Mouse (Mus musculus): ENCODE results near the gene Arhgap19. TPM values are rescaled to one million over a fixed set of nuclear protein-coding genes. Genes with fewer than 3 reads are reported as not detected.

The Arhgap19 gene
- polyA plus RNA-seq, 1 experiment from 2014 or later, result 13.6 TPM

- H3K4me2 ChIP-seq (ENCODE audit: low read depth, low read length), result peak overlapping the region; percentile 51
- no peak for ATAC-seq (replicated peaks; ENCODE audit: extremely low read depth, insufficient read depth, low FRiP score)
- H3K9me3 ChIP-seq (replicated peaks; ENCODE audit: control insufficient read depth, low read length), result no peaks in the 10 kb centered on the region
- 50% methylated on average over 6 of the region's 6 CpGs for WGBS
- peaks cover 22% of the 10 kb centered on the region for H3K4me1 ChIP-seq (ENCODE audit: control insufficient read depth, insufficient read depth, low read length)
- peaks cover 8% of the 10 kb centered on the region; the same call in 1 of the 2 replicates for H3K27me3 ChIP-seq (ENCODE audit: control insufficient read depth, insufficient read depth, low read length)
- no peaks in the 10 kb centered on the region for H3K36me3 ChIP-seq (ENCODE audit: control insufficient read depth, insufficient read depth)
- H3K4me3 ChIP-seq (ENCODE audit: low read length), result no peak overlapping the region
- H3K27ac ChIP-seq (ENCODE audit: low read length), result no peak overlapping the region
- no peak overlapping the region for H3K9ac ChIP-seq (ENCODE audit: low read length)
Measured at GRCm38 (mm10) chr19:41835407-41835806, 33.6 kb upstream of the Arhgap19 start.

- Histone ChIP-seq H3K4me3 (ENCODE audit: low read length) (no peak overlapping the region), H3K9me3 (replicated peaks; ENCODE audit: control insufficient read depth, low read length) (no peaks in the 10 kb centered on the region), H3K9ac (ENCODE audit: low read length) (no peak overlapping the region), H3K36me3 (ENCODE audit: control insufficient read depth, insufficient read depth) (no peaks in the 10 kb centered on the region), H3K27me3 (ENCODE audit: control insufficient read depth, insufficient read depth, low read length) (peaks cover 8% of the 10 kb centered on the region; the same call in 1 of the 2 replicates), H3K27ac (ENCODE audit: low read length) (no peak overlapping the region), H3K4me2 (ENCODE audit: low read depth, low read length) (no peak overlapping the region), H3K4me1 (ENCODE audit: control insufficient read depth, insufficient read depth, low read length) (peaks cover 20% of the 10 kb centered on the region)
- no peak for ATAC-seq (replicated peaks; ENCODE audit: extremely low read depth, insufficient read depth, low FRiP score)
- 81% methylated on average over 13 of the region's 13 CpGs for WGBS
Measured at GRCm38 (mm10) chr19:41832501-41833201, 30.8 kb upstream of the Arhgap19 start.

- WGBS, result 20% methylated on average over 14 of the region's 14 CpGs
- Histone ChIP-seq H3K27ac (ENCODE audit: low read length) (no peak overlapping the region), H3K36me3 (ENCODE audit: control insufficient read depth, insufficient read depth) (no peaks in the 10 kb centered on the region), H3K4me1 (ENCODE audit: control insufficient read depth, insufficient read depth, low read length) (peaks cover 16% of the 10 kb centered on the region), H3K9me3 (replicated peaks; ENCODE audit: control insufficient read depth, low read length) (no peaks in the 10 kb centered on the region), H3K4me3 (ENCODE audit: low read length) (peak overlapping the region; percentile 78), H3K27me3 (ENCODE audit: control insufficient read depth, insufficient read depth, low read length) (peaks cover 8% of the 10 kb centered on the region; the same call in 1 of the 2 replicates), H3K9ac (ENCODE audit: low read length) (peak overlapping the region; percentile 8; the same call in 1 of the 2 replicates), H3K4me2 (ENCODE audit: low read depth, low read length) (peak overlapping the region; percentile 98)
- ATAC-seq (replicated peaks; ENCODE audit: extremely low read depth, insufficient read depth, low FRiP score), result no peak
Measured at GRCm38 (mm10) chr19:41831718-41832391, 30.0 kb upstream of the Arhgap19 start.

GRCm38 (mm10) chr19:41831101-41831570 is 29.3 kb upstream of the Arhgap19 start:
- ATAC-seq (replicated peaks; ENCODE audit: extremely low read depth, insufficient read depth, low FRiP score), result no peak

GRCm38 (mm10) chr19:41830106-41831031 is 28.5 kb upstream of the Arhgap19 start:
- Histone ChIP-seq H3K4me1 (ENCODE audit: control insufficient read depth, insufficient read depth, low read length) (peaks cover 11% of the 10 kb centered on the region; the same call in 1 of the 2 replicates), H3K27me3 (ENCODE audit: control insufficient read depth, insufficient read depth, low read length) (peaks cover 8% of the 10 kb centered on the region; the same call in 1 of the 2 replicates), H3K4me3 (ENCODE audit: low read length) (peak overlapping the region; percentile 78), H3K9me3 (replicated peaks; ENCODE audit: control insufficient read depth, low read length) (no peaks in the 10 kb centered on the region), H3K9ac (ENCODE audit: low read length) (peak overlapping the region; percentile 81), H3K27ac (ENCODE audit: low read length) (peak overlapping the region; percentile 89), H3K4me2 (ENCODE audit: low read depth, low read length) (peak overlapping the region; percentile 98), H3K36me3 (ENCODE audit: control insufficient read depth, insufficient read depth) (no peaks in the 10 kb centered on the region)
- peak; percentile 71 for ATAC-seq (replicated peaks; ENCODE audit: extremely low read depth, insufficient read depth, low FRiP score)
- WGBS, result under 1% methylated on average over 108 of the region's 112 CpGs

More at GRCm38 (mm10) chr19:41831101-41831570, 29.3 kb upstream of the Arhgap19 start:
- Histone ChIP-seq H3K9me3 (replicated peaks; ENCODE audit: control insufficient read depth, low read length) (no peaks in the 10 kb centered on the region), H3K4me3 (ENCODE audit: low read length) (peak overlapping the region; percentile 78), H3K36me3 (ENCODE audit: control insufficient read depth, insufficient read depth) (no peaks in the 10 kb centered on the region), H3K27ac (ENCODE audit: low read length) (no peak overlapping the region), H3K4me1 (ENCODE audit: control insufficient read depth, insufficient read depth, low read length) (peaks cover 16% of the 10 kb centered on the region), H3K4me2 (ENCODE audit: low read depth, low read length) (peak overlapping the region; percentile 98), H3K9ac (ENCODE audit: low read length) (peak overlapping the region; percentile 81), H3K27me3 (ENCODE audit: control insufficient read depth, insufficient read depth, low read length) (peaks cover 8% of the 10 kb centered on the region; the same call in 1 of the 2 replicates)
- WGBS, result 1% methylated on average over 19 of the region's 19 CpGs

- H3K27ac ChIP-seq (ENCODE audit: low read length), result peak within 1 kb of the TSS; percentile 89
- no peaks in the 10 kb centered on the region for H3K36me3 ChIP-seq (ENCODE audit: control insufficient read depth, insufficient read depth)
- 1% methylated on average over 39 of the region's 39 CpGs for WGBS
- H3K9ac ChIP-seq (ENCODE audit: low read length), result peak within 1 kb of the TSS; percentile 81
- H3K4me3 ChIP-seq (ENCODE audit: low read length), result peak within 1 kb of the TSS; percentile 78
- peaks cover 9% of the 10 kb centered on the region; the same call in 1 of the 2 replicates for H3K4me1 ChIP-seq (ENCODE audit: control insufficient read depth, insufficient read depth, low read length)
- H3K27me3 ChIP-seq (ENCODE audit: control insufficient read depth, insufficient read depth, low read length), result peaks cover 8% of the 10 kb centered on the region; the same call in 1 of the 2 replicates
- peak within 1 kb of the TSS; percentile 98 for H3K4me2 ChIP-seq (ENCODE audit: low read depth, low read length)
- no peaks in the 10 kb centered on the region for H3K9me3 ChIP-seq (replicated peaks; ENCODE audit: control insufficient read depth, low read length)
- ATAC-seq (replicated peaks; ENCODE audit: extremely low read depth, insufficient read depth, low FRiP score), result peak; percentile 88
Measured at GRCm38 (mm10) chr19:41829381-41830105, 27.7 kb upstream of the Arhgap19 start, which contains the start of gene Frat1. Gene Frat1, plus strand, starts transcription at chr19:41829970.

- peak overlapping the region; percentile 78 for H3K4me3 ChIP-seq (ENCODE audit: low read length)
- peaks cover 8% of the 10 kb centered on the region; the same call in 1 of the 2 replicates for H3K27me3 ChIP-seq (ENCODE audit: control insufficient read depth, insufficient read depth, low read length)
- no peak for ATAC-seq (replicated peaks; ENCODE audit: extremely low read depth, insufficient read depth, low FRiP score)
- H3K4me2 ChIP-seq (ENCODE audit: low read depth, low read length), result peak overlapping the region; percentile 98
- WGBS, result 69% methylated on average over 3 of the region's 3 CpGs
- H3K27ac ChIP-seq (ENCODE audit: low read length), result no peak overlapping the region
- H3K36me3 ChIP-seq (ENCODE audit: control insufficient read depth, insufficient read depth), result no peaks in the 10 kb centered on the region
- peaks cover 9% of the 10 kb centered on the region; the same call in 1 of the 2 replicates for H3K4me1 ChIP-seq (ENCODE audit: control insufficient read depth, insufficient read depth, low read length)
- no peak overlapping the region for H3K9ac ChIP-seq (ENCODE audit: low read length)
- H3K9me3 ChIP-seq (replicated peaks; ENCODE audit: control insufficient read depth, low read length), result no peaks in the 10 kb centered on the region
Measured at GRCm38 (mm10) chr19:41828941-41829340, 27.1 kb upstream of the Arhgap19 start.

- Histone ChIP-seq H3K27me3 (ENCODE audit: control insufficient read depth, insufficient read depth, low read length) (no peaks in the 10 kb centered on the region), H3K4me3 (ENCODE audit: low read length) (no peak overlapping the region), H3K9ac (ENCODE audit: low read length) (no peak overlapping the region), H3K9me3 (replicated peaks; ENCODE audit: control insufficient read depth, low read length) (no peaks in the 10 kb centered on the region), H3K36me3 (ENCODE audit: control insufficient read depth, insufficient read depth) (no peaks in the 10 kb centered on the region), H3K4me2 (ENCODE audit: low read depth, low read length) (no peak overlapping the region), H3K27ac (ENCODE audit: low read length) (no peak overlapping the region), H3K4me1 (ENCODE audit: control insufficient read depth, insufficient read depth, low read length) (peaks cover 5% of the 10 kb centered on the region; the same call in 1 of the 2 replicates)
- 68% methylated on average over 3 of the region's 3 CpGs for WGBS
- no peak for ATAC-seq (replicated peaks; ENCODE audit: extremely low read depth, insufficient read depth, low FRiP score)
Measured at GRCm38 (mm10) chr19:41826529-41826928, 24.7 kb upstream of the Arhgap19 start.

All from heart, embryonic 16.5 days (tissue).